Comparison of ENCODE assay signal across 8 mouse cellular contexts in the genomic region with DNA sequence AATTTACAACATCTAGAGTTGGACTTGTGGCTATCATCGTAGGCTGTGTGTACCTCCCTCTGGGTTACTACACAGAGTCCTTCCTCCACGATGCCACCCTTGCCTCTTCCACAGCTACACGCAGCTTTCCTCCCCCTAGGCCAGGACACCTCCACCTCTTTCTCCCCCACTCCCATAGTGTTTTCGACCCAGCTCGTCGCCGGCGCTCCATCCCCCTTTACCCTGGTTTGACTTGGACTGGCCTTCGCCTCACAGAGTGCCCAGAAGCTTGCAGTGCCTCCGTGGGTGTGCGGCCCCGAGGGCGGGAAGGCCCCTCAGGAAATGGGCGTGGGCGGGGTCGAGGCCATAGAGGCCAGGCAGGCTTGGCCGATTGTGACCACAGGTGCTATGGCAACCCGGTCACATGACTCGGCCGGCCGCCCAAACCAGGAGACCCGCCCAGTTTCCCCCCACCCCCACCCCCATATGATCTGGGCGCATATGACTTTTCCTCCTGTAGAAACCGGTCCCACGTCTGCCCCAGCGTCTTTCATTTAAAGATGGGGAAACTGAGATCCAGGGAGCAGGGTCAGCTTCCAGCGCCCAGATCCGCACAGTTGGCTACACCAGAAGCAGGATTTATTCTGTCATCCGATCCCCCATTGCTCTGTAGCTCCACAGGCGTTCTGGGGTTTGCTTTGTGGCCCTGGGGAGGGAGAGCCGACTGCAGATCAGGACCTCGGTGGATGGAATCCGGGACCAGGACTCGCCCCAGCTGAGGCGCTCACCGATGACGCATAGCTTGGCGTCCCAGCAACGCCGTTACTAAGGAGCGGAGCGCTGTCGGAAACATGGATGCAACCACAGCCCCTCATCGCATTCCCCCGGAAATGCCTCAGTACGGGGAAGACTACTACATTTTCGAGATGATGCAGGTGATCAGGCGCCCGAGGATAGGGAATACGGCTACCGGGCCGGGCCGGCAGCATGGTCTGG. TPM values are rescaled to one million over a fixed set of nuclear protein-coding genes. Genes with fewer than 3 reads are reported as not detected.
DNase-seq lines count a peak whose midpoint lies in the region; ATAC-seq lines count a peak whose summit lies in the region.

A gene (minus strand): TSS at position 367 of the 975 bp plus-strand sequence.
A gene (plus strand): TSS at position 804 of the 975 bp plus-strand sequence.

- whole genome bisulfite sequencing in hindbrain, embryonic 14.5 days: 1% methylated on average over 53 of the region's 53 CpGs

- peak within 1 kb of the TSS; percentile 65 for H3K4me3 ChIP-seq in hindbrain, embryonic 14.5 days (replicated peaks; ENCODE audit: low read length)

- peak within 1 kb of the TSS; percentile 70 for H3K27ac ChIP-seq in hindbrain, embryonic 14.5 days

- peaks cover 12% of the 10 kb centered on the region for H3K4me1 ChIP-seq in hindbrain, embryonic 14.5 days (replicated peaks; ENCODE audit: control insufficient read depth, insufficient read depth, low read length)

- DNase-seq in NIH3T3 (ENCODE audit: low read depth): peak; percentile 92
- peak; percentile 63 for DNase-seq in cerebellum, adult 9-11 months
- peak; percentile 69 to 72 for DNase-seq in frontal cortex, postnatal 25 days (ENCODE audit: low spot score in 2 of 2)
- DNase-seq in hindbrain, embryonic 14.5 days (ENCODE audit: low spot score): peak; percentile 89
- peak; percentile 64 for DNase-seq in left cerebral cortex, adult 11 months (ENCODE audit: low spot score)
- peak; percentile 85 for DNase-seq in lung, postnatal 36 days
- peak; percentile 88 for DNase-seq in retina, postnatal 1 day
- DNase-seq in urinary bladder, adult 2 months (ENCODE audit: low spot score): peak; percentile 59

- peaks cover 3% of the 10 kb centered on the region; the same call in 1 of the 2 replicates for H3K27me3 ChIP-seq in hindbrain, embryonic 14.5 days (ENCODE audit: control insufficient read depth, insufficient read depth, low read length)

- H3K4me2 ChIP-seq in hindbrain, embryonic 14.5 days (replicated peaks): peak within 1 kb of the TSS; percentile 97

- H3K9ac ChIP-seq in hindbrain, embryonic 14.5 days: peak within 1 kb of the TSS; percentile 72

- no peaks in the 10 kb centered on the region for H3K36me3 ChIP-seq in hindbrain, embryonic 14.5 days (replicated peaks; ENCODE audit: control insufficient read depth, insufficient read depth)

- no peaks in the 10 kb centered on the region for H3K9me3 ChIP-seq in hindbrain, embryonic 14.5 days (ENCODE audit: control insufficient read depth, low read length)

- peak; percentile 86 for ATAC-seq in hindbrain, embryonic 14.5 days (ENCODE audit: low FRiP score)

RNA-seq across cellular contexts. Expression of the first gene that starts in this region (rescaled TPM):
- 4.1 and 6.2 TPM in 2 replicates for polyA plus RNA-seq in hindbrain, embryonic 14.5 days (2014; fragmentation: Nextera tagmentation; extraction: Ambion mirVana)
- 1.4 and 1.8 TPM in 2 replicates for polyA plus RNA-seq in urinary bladder, adult 2 months (2012; rRNA removed)

RNA-seq across cellular contexts. Expression of the second gene that starts in this region (rescaled TPM):
- polyA plus RNA-seq in hindbrain, embryonic 14.5 days (2014; fragmentation: Nextera tagmentation; extraction: Ambion mirVana): 2.2 and 2.7 TPM in 2 replicates
- polyA plus RNA-seq in urinary bladder, adult 2 months (2012; rRNA removed): 0.77 and 0.92 TPM in 2 replicates

Comparison
In these comparisons a context has a peak if more than half of its experiments do, and no peak if none do; other contexts are left out.
1. Peak in every context shown above with its lines: DNase-seq, ATAC-seq, H3K4me3 ChIP-seq and H3K27ac ChIP-seq.